Mouse (Mus musculus): Measurements from ENCODE around the gene Robo1.

DNA sequence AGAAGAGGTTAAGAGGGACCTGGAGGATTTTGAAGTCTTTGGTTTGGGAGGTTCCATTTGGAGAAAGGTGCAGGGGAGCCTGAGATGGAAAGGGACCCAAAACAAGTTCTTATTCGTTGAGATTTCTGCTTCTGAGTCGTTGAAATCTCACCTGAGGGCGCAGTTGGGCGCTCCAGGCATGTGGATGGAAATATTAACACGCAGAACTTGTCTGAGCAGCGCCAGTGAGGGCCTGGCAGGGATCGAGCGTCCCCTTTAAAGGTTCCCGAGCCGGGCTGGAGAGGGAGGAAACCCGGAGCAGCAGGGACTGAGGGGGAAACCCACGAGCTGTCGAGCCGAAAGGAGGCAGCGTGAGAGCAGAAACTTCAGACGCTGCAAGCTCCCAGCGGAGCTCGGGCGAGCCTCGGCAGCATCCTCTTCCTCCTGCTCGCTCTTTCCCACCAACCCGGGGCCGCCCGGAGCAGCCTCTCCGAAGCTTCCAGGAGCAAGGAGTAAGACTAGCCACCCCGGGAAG is 354.8 kb downstream of the Robo1 start:
- TF ChIP-seq CTCF (IDR thresholded peaks at IDR 0.05; ENCODE audit: low read depth, low read length) = no peak
- no peak for TF ChIP-seq POLR2A (IDR thresholded peaks at IDR 0.05; ENCODE audit: insufficient read depth, low read length)
- 0 out of 2 replicates have a peak, but pooled peaks have one; percentile 13 for TF ChIP-seq EP300 (IDR thresholded peaks at IDR 0.05; ENCODE audit: insufficient read depth, low read depth, low read length)
